Mouse (Mus musculus) liver, postnatal 0 days (tissue): ENCODE results near the gene Psmb3. TPM values are rescaled to one million over a fixed set of nuclear protein-coding genes. Genes with fewer than 3 reads are reported as not detected.

Experiments
- ATAC-seq: fragments of 200-750 bp; cut with Nextera tagmentation; 2 replicates; pipeline ENCODE4 v1.8.0; 2017; ENCODE audit warnings: mild to moderate bottlenecking, moderate library complexity
- DNase-seq: peaks from one replicate; pipeline ENCODE4 v3.0.0-alpha.2; 2016
- H3K27ac ChIP-seq: fragments of 300-500 bp; sonication (generic); 2 replicates; pipeline ENCODE4 v1.5.1; 2014; ENCODE audit warnings: antibody characterized with exemption, moderate library complexity, mild to moderate bottlenecking, low read depth
- H3K27me3 ChIP-seq: fragments of 300-500 bp; sonication (generic); 2 replicates; pipeline ENCODE4 v1.6.1; 2014; ENCODE audit warnings: low read length, control low read depth, mixed read lengths; ENCODE audit not compliant: insufficient read depth
- H3K36me3 ChIP-seq: fragments of 300-500 bp; sonication (generic); replicated peaks from 2 replicates; pipeline ENCODE4 v1.6.1; 2014; ENCODE audit warnings: mild to moderate bottlenecking, control low read depth, low read length, moderate library complexity, mixed read lengths; ENCODE audit not compliant: insufficient read depth
- H3K4me1 ChIP-seq: fragments of 300-500 bp; sonication (generic); 2 replicates; pipeline ENCODE4 v1.6.1; 2014; ENCODE audit warnings: antibody characterized with exemption, mild to moderate bottlenecking, control low read depth; ENCODE audit not compliant: insufficient read depth
- H3K4me2 ChIP-seq: fragments of 300-500 bp; sonication (generic); 2 replicates; pipeline ENCODE4 v1.6.1; 2014; ENCODE audit warnings: low read depth, mild to moderate bottlenecking, low read length, moderate library complexity, mixed read lengths
- H3K4me3 ChIP-seq: fragments of 300-500 bp; sonication (generic); 2 replicates; pipeline ENCODE4 v1.5.1; 2014; ENCODE audit warnings: low read depth, low read length
- H3K9ac ChIP-seq: fragments of 300-500 bp; sonication (generic); replicated peaks from 2 replicates; pipeline ENCODE4 v1.6.1; 2014; ENCODE audit warnings: mild to moderate bottlenecking, moderate library complexity
- H3K9me3 ChIP-seq: fragments of 300-500 bp; sonication (generic); 2 replicates; pipeline ENCODE4 v1.6.1; 2016; ENCODE audit warnings: mild to moderate bottlenecking, control low read depth, low read length, mixed read lengths
- CTCF ChIP-seq: sonication (generic); IDR thresholded peaks from 2 replicates; pipeline ENCODE4 v1.5.1; 2016; ENCODE audit warnings: antibody characterized with exemption, low read depth
- EP300 ChIP-seq: IDR thresholded peaks from 2 replicates; pipeline ENCODE4 v1.6.1; 2016; ENCODE audit warnings: antibody characterized with exemption, low read depth, mild to moderate bottlenecking
- WGBS: fragments of 180-500 bp; shearing (Covaris S2); extraction: QIAGEN DNeasy Blood & Tissue Kit; methylation state at CpG from one replicate; pipeline ENCODE4 v1.1.7; 2014; ENCODE audit not compliant: insufficient replicate concordance; 5-methylcytosine and 5-hydroxymethylcytosine counted together
- polyA plus RNA-seq: library from polyadenylated mRNA; unstranded; fragments of >200 nt; fragmentation: Nextera tagmentation; extraction: Ambion mirVana; gene quantifications from 2 replicates; pipeline ENCODE4 v1.2.1, GENCODE M21; 2015

Psmb3 gene
- polyA plus RNA-seq, 1 experiment from 2014 or later = 267 TPM

- H3K9me3 ChIP-seq = no peaks in the 10 kb centered on the region
- 0 out of 2 replicates have a peak overlapping the region, but pooled peaks have one; percentile 41 for H3K9ac ChIP-seq
- H3K4me1 ChIP-seq = peaks cover 5% of the 10 kb centered on the region; the same call in 1 of the 2 replicates
- no peak overlapping the region for H3K4me3 ChIP-seq
- peaks cover 40% of the 10 kb centered on the region for H3K36me3 ChIP-seq
- WGBS = 71% methylated on average over 8 of the region's 8 CpGs
- no peak for TF ChIP-seq CTCF
- no peak for TF ChIP-seq EP300
- no peaks in the 10 kb centered on the region for H3K27me3 ChIP-seq
- DNase-seq (peak; percentile 46), ATAC-seq (peak; percentile 50)
- peak overlapping the region; percentile 51; the same call in 1 of the 2 replicates for H3K27ac ChIP-seq
- H3K4me2 ChIP-seq = no peak overlapping the region
Measured at GRCm38 (mm10) chr11:97713896-97714295, 10.7 kb downstream of the Psmb3 start.

- no peak overlapping the region for H3K4me2 ChIP-seq
- H3K36me3 ChIP-seq = peaks cover 36% of the 10 kb centered on the region
- DNase-seq = no peak
- H3K9me3 ChIP-seq = no peaks in the 10 kb centered on the region
- H3K27me3 ChIP-seq = no peaks in the 10 kb centered on the region
- TF ChIP-seq CTCF = peak; percentile 47
- TF ChIP-seq EP300 = no peak
- 0 out of 2 replicates have a peak, but pooled peaks have one; percentile 23 for ATAC-seq
- peak overlapping the region; percentile 51 for H3K27ac ChIP-seq
- WGBS = 91% methylated on average over 3 of the region's 3 CpGs
- no peak overlapping the region for H3K9ac ChIP-seq
- peaks cover 7% of the 10 kb centered on the region; the same call in 1 of the 2 replicates for H3K4me1 ChIP-seq
- H3K4me3 ChIP-seq = no peak overlapping the region
Measured at GRCm38 (mm10) chr11:97714356-97714755, 11.2 kb downstream of the Psmb3 start.

- ATAC-seq = peak; percentile 76
- no peak overlapping the region for H3K9ac ChIP-seq
- no peaks in the 10 kb centered on the region for H3K27me3 ChIP-seq
- no peak overlapping the region for H3K4me3 ChIP-seq
- peak overlapping the region; percentile 51; the same call in 1 of the 2 replicates for H3K27ac ChIP-seq
- peaks cover 43% of the 10 kb centered on the region for H3K36me3 ChIP-seq
- 68% methylated on average over 14 of the region's 14 CpGs for WGBS
- H3K4me1 ChIP-seq = peaks cover 9% of the 10 kb centered on the region; the same call in 1 of the 2 replicates
- H3K4me2 ChIP-seq = no peak overlapping the region
- DNase-seq = peak; percentile 69
- TF ChIP-seq EP300 = no peak
- TF ChIP-seq CTCF = no peak
- H3K9me3 ChIP-seq = no peaks in the 10 kb centered on the region
Measured at GRCm38 (mm10) chr11:97714784-97715760, 11.9 kb downstream of the Psmb3 start.

GRCm38 (mm10) chr11:97716021-97716420 is 12.8 kb downstream of the Psmb3 start:
- Histone ChIP-seq H3K27me3 (no peaks in the 10 kb centered on the region), H3K36me3 (peaks cover 49% of the 10 kb centered on the region), H3K4me2 (no peak overlapping the region), H3K9me3 (no peaks in the 10 kb centered on the region), H3K4me1 (peaks cover 9% of the 10 kb centered on the region; the same call in 1 of the 2 replicates), H3K27ac (no peak overlapping the region; the same call in 1 of the 2 replicates), H3K4me3 (no peak overlapping the region), H3K9ac (no peak overlapping the region)
- 85% methylated on average over 8 of the region's 8 CpGs for WGBS
- no peak for DNase-seq
- no peak for ATAC-seq
- TF ChIP-seq CTCF = no peak
- no peak for TF ChIP-seq EP300

GRCm38 (mm10) chr11:97717369-97718280 is 14.4 kb downstream of the Psmb3 start:
- 76% methylated on average over 26 of the region's 26 CpGs for WGBS
- H3K4me2 ChIP-seq = no peak overlapping the region
- TF ChIP-seq CTCF (no peak), EP300 (no peak)
- no peak overlapping the region for H3K9ac ChIP-seq
- H3K9me3 ChIP-seq = 0 out of 2 replicates have a peak, but pooled peaks cover 2% of the 10 kb centered on the region
- H3K27ac ChIP-seq = peak overlapping the region; percentile 81
- peaks cover 9% of the 10 kb centered on the region; the same call in 1 of the 2 replicates for H3K4me1 ChIP-seq
- H3K27me3 ChIP-seq = no peaks in the 10 kb centered on the region
- H3K36me3 ChIP-seq = peaks cover 49% of the 10 kb centered on the region
- ATAC-seq = no peak
- DNase-seq = no peak
- no peak overlapping the region for H3K4me3 ChIP-seq
